Mouse (Mus musculus): Measurements from ENCODE around the gene Vmn1r195. TPM values are rescaled to one million over a fixed set of nuclear protein-coding genes. Genes with fewer than 3 reads are reported as not detected.
"Not testable (repeated sequence)": the region's sequence is repeated elsewhere in the genome, so short reads cannot be mapped to it uniquely, and the experiment has no call there.

Gene Vmn1r195
- not detected for total RNA-seq (2021)

- DNase-seq (ENCODE audit: extremely low spot score in 1 of 2, low spot score in 2 of 2); intact Hi-C loops (cut with DNase I): not testable (repeated sequence)
Observed at GRCm38 (mm10) chr13:22270222-22270621, at the start of gene Vmn1r195. Gene Vmn1r195, plus strand, starts transcription at chr13:22270522.

GRCm38 (mm10) chr13:22223060-22223459 lies 47.3 kb upstream of the Vmn1r195 start, which contains the start of gene Vmn1r193:
Gene Vmn1r193, minus strand, starts transcription at chr13:22223160.
- intact Hi-C loops (cut with DNase I); DNase-seq (ENCODE audit: extremely low spot score in 1 of 2, low spot score in 2 of 2): not testable (repeated sequence)

GRCm38 (mm10) chr13:22243915-22244314 lies 26.4 kb upstream of the Vmn1r195 start, which contains the start of gene Vmn1r194:
Gene Vmn1r194, plus strand, starts transcription at chr13:22244215.
- no peak for DNase-seq (ENCODE audit: extremely low spot score in 1 of 2, low spot score in 2 of 2)
- intact Hi-C loops (cut with DNase I), result no loop called here

- no peak for DNase-seq (ENCODE audit: extremely low spot score in 1 of 2, low spot score in 2 of 2)
- intact Hi-C loops (cut with DNase I), result no loop called here
Observed at GRCm38 (mm10) chr13:22271721-22272120, 1.4 kb downstream of the Vmn1r195 start.

GRCm38 (mm10) chr13:22284578-22284977 lies 14.3 kb downstream of the Vmn1r195 start:
- intact Hi-C loops (cut with DNase I), result no loop called here
- DNase-seq (ENCODE audit: extremely low spot score in 1 of 2, low spot score in 2 of 2), result no peak

- intact Hi-C loops (cut with DNase I), result no loop called here
- DNase-seq (ENCODE audit: extremely low spot score in 1 of 2, low spot score in 2 of 2), result no peak
Observed at GRCm38 (mm10) chr13:22289620-22290019, 19.3 kb downstream of the Vmn1r195 start, which contains the start of gene Vmn1r196. Gene Vmn1r196, plus strand, starts transcription at chr13:22289920.

- DNase-seq (ENCODE audit: extremely low spot score in 1 of 2, low spot score in 2 of 2); intact Hi-C loops (cut with DNase I): not testable (repeated sequence)
Observed at GRCm38 (mm10) chr13:22308075-22308474, 37.8 kb downstream of the Vmn1r195 start.

GRCm38 (mm10) chr13:22315361-22315760 lies 45.0 kb downstream of the Vmn1r195 start:
- intact Hi-C loops (cut with DNase I), result no loop called here

GRCm38 (mm10) chr13:22317366-22317765 lies 47.0 kb downstream of the Vmn1r195 start:
- intact Hi-C loops (cut with DNase I), result no loop called here
- no peak for DNase-seq (ENCODE audit: extremely low spot score in 1 of 2, low spot score in 2 of 2)

More at GRCm38 (mm10) chr13:22315361-22315760, 45.0 kb downstream of the Vmn1r195 start:
- no peak for DNase-seq (ENCODE audit: extremely low spot score in 1 of 2, low spot score in 2 of 2)

- no peak for DNase-seq (ENCODE audit: extremely low spot score in 1 of 2, low spot score in 2 of 2)
- intact Hi-C loops (cut with DNase I), result no loop called here
Observed at GRCm38 (mm10) chr13:22320091-22320490, 49.8 kb downstream of the Vmn1r195 start.

GRCm38 (mm10) chr13:22324289-22324688 lies 54.0 kb downstream of the Vmn1r195 start, which contains the start of gene Vmn1r197:
Gene Vmn1r197, plus strand, starts transcription at chr13:22324589.
- no peak for DNase-seq (ENCODE audit: extremely low spot score in 1 of 2, low spot score in 2 of 2)
- intact Hi-C loops (cut with DNase I), result no loop called here

Other genes starting within 250 kb of the Vmn1r195 start
- 10 to 100 TPM; 37.9 to 54.9 TPM for gene Hist1h2ah, start 235.0 kb upstream of the Vmn1r195 start, total RNA-seq (2021)
- 10 to 100 TPM; 38.0 to 50.2 TPM for gene Hist1h2bk, start 234.7 kb upstream of the Vmn1r195 start, total RNA-seq (2021)
- gene Hist1h4i, start 229.2 kb upstream of the Vmn1r195 start, total RNA-seq (2021), result 10 to 100 TPM; 45.9 to 47.6 TPM
- 10 to 100 TPM; 26.2 to 28.0 TPM for gene Hist1h2ag, start 227.6 kb upstream of the Vmn1r195 start, total RNA-seq (2021)
- 10 to 100 TPM; 21.4 to 25.6 TPM for gene Hist1h2bj, start 227.3 kb upstream of the Vmn1r195 start, total RNA-seq (2021)
- gene Vmn1r188, start 186.1 kb upstream of the Vmn1r195 start, total RNA-seq (2021), result not detected
- gene Vmn1r189, start 164.7 kb upstream of the Vmn1r195 start, total RNA-seq (2021), result not detected
- gene Vmn1r191, start 86.6 kb upstream of the Vmn1r195 start, total RNA-seq (2021), result not detected
- gene Vmn1r192, start 79.4 kb upstream of the Vmn1r195 start, total RNA-seq (2021), result not detected
- gene Vmn1r193, start 47.4 kb upstream of the Vmn1r195 start, total RNA-seq (2021), result not detected
- gene Vmn1r194, start 26.3 kb upstream of the Vmn1r195 start, total RNA-seq (2021), result not detected
- not detected for gene Vmn1r196, start 19.4 kb downstream of the Vmn1r195 start, total RNA-seq (2021)
- not detected for gene Vmn1r197, start 54.1 kb downstream of the Vmn1r195 start, total RNA-seq (2021)
- not detected for gene Vmn1r198, start 79.8 kb downstream of the Vmn1r195 start, total RNA-seq (2021)
- gene Vmn1r199, start 109.3 kb downstream of the Vmn1r195 start, total RNA-seq (2021), result not detected
- gene Vmn1r200, start 119.9 kb downstream of the Vmn1r195 start, total RNA-seq (2021), result not detected
- not detected for gene Vmn1r201, start 201.4 kb downstream of the Vmn1r195 start, total RNA-seq (2021)
- gene Vmn1r202, start 234.9 kb downstream of the Vmn1r195 start, total RNA-seq (2021), result under 1 TPM in 1 of 2 experiments, not detected in 1; 0.06 TPM
- gene Vmn1r203, start 247.6 kb downstream of the Vmn1r195 start, total RNA-seq (2021), result under 1 TPM in 1 of 2 experiments, not detected in 1; 0.04 TPM